Mouse (Mus musculus): ENCODE measurements at regions not wholly inside any gene's neighbourhood (a gene's known extent, or its start where the extent isn't known, plus 50 kb on each side); places are given as distances from the start of the nearest gene placed in this dataset.

- TF ChIP-seq CTCF (IDR thresholded peaks at IDR 0.05; ENCODE audit: low read depth), result no peak
- no peak for TF ChIP-seq EP300 (optimal IDR thresholded peaks at IDR 0.05)
These were observed 147.0 kb upstream of the Pter start for GRCm38 (mm10) chr2:12776866-12777265.
